Mouse (Mus musculus): ENCODE results near the gene Hspa5. TPM values are rescaled to one million over a fixed set of nuclear protein-coding genes. Genes with fewer than 3 reads are reported as not detected.
"Not testable (repeated sequence)": the region's sequence is repeated elsewhere in the genome, so short reads cannot be mapped to it uniquely, and the experiment has no call there.

The Hspa5 gene
- 446 and 623 TPM in 2 replicates for polyA plus RNA-seq (2012; rRNA removed)

DNA sequence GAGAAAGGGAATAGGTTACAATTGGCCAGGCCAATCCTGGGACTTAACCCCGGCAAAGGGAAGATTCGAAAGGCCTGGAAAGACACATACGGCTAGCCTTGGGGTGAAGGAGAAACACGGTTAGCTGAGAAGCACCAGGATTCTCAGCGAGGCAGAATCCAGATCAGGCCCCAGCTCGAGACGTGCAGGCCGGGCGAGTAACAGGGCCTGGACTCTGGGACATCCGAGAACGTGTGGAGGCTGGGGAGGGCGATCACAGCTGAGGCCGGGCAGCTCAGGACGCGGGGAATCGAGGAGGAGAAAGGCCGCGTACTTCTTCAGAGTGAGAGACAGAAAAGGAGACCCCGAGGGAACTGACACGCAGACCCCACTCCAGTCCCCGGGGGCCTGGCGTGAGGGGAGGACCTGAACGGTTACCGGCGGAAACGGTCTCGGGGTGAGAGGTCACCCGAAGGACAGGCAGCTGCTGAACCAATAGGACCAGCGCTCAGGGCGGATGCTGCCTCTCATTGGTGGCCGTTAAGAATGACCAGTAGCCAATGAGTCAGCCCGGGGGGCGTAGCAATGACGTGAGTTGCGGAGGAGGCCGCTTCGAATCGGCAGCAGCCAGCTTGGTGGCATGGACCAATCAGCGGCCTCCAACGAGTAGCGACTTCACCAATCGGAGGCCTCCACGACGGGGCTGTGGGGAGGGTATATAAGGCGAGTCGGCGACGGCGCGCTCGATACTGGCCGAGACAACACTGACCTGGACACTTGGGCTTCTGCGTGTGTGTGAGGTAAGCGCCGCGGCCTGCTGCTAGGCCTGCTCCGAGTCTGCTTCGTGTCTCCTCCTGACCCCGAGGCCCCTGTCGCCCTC, at the start of gene Hspa5:
TSS of gene Hspa5 (plus strand) at position 603 of the 859 bp plus-strand sequence.
- peak; percentile 98 for DNase-seq (ENCODE audit: low read depth, low spot score)
- WGBS: under 1% methylated on average over 60 of the region's 60 CpGs

GRCm38 (mm10) chr2:34725269-34725668, 46.5 kb upstream of the Hspa5 start:
- 95% methylated on average over 5 of the region's 5 CpGs for WGBS
- DNase-seq (ENCODE audit: low read depth, low spot score): no peak

GRCm38 (mm10) chr2:34727045-34727728, 44.6 kb upstream of the Hspa5 start:
- WGBS: 83% methylated on average over 8 of the region's 8 CpGs

DNA sequence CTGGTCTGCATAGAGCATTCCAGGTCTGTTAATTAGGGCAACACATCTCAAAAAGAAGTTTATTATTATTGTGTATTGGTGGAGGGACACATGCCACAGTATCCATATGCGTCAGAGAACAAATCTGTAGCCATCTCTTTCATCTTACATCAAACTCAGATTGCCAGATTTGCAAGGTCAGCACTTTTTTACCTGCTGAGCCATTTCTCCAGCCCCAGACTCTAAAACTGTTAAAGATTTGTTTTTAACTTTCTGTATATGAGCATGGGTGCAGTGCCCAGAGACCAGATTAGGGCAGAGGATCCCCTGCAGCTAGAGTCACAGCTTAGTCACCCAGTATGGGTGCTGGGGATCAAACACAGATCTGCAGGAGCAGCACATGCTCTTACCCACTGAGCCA, 35.1 kb upstream of the Hspa5 start:
- DNase-seq (ENCODE audit: low read depth, low spot score): no peak
- 89% methylated on average over 1 of the region's 1 CpGs for WGBS

More at GRCm38 (mm10) chr2:34727045-34727728, 44.6 kb upstream of the Hspa5 start:
- DNase-seq (ENCODE audit: low read depth, low spot score): no peak

GRCm38 (mm10) chr2:34737911-34738310, 33.9 kb upstream of the Hspa5 start:
- 38% methylated on average over 1 of the region's 1 CpGs for WGBS
- no peak for DNase-seq (ENCODE audit: low read depth, low spot score)

DNA sequence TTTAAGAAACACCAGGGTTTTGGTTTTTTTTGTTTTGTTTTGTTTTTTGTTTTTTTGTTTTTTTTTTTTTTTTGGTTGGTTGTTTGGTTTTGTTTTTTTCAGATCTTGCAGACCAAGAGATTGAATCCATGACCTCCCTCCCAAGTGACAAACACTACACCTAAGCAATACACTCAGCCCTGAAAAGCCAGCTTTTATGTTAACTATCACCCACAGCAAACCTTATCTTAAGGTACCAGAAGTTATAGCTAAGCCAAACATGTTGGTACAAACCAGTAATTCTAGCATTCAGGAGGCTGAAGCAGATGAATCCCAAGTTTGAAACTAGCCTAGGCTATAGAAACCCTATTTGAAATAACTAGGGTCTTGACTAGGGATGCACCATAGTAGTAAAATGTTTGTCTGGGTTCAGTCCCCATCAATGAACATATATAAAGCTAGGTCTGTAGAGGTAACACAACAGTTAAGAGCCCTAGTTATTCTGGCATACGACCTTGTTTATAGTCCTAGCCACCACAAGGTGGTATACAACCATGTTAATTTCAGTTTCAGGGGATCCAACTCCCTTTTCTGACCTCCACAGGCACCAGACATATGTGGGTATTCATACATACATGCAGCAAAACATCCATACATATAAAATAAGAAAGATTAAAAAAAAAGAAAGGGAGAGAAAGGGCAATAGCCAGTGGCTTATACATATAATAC, 31.9 kb upstream of the Hspa5 start:
- WGBS: 36% methylated on average over 1 of the region's 1 CpGs
- no peak for DNase-seq (ENCODE audit: low read depth, low spot score)

- 70% methylated on average over 12 of the region's 12 CpGs for WGBS
- no peak for DNase-seq (ENCODE audit: low read depth, low spot score)
Measured at GRCm38 (mm10) chr2:34741390-34742159, 30.2 kb upstream of the Hspa5 start.

DNA sequence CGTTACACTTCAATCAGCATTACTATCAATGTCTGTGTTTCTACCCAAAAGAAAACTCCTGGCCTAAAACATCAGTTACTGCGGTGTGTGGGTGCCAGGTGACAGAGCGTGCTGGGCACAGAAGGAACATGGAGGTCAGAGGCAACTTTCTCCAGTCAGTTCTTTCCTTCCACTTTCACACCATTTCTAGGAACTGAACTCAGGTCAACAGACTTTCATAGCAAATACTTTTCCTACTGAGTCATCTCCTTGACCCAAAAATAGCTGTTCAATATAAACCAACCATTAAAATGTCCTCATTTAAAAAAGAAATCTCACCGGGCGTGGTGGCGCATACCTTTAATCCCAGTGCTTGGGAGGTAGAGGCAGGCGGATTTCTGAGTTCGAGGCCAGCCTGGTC, 29.1 kb upstream of the Hspa5 start:
- DNase-seq (ENCODE audit: low read depth, low spot score): no peak
- 74% methylated on average over 8 of the region's 8 CpGs for WGBS

GRCm38 (mm10) chr2:34744476-34744875, 27.3 kb upstream of the Hspa5 start:
- 90% methylated on average over 8 of the region's 8 CpGs for WGBS
- DNase-seq (ENCODE audit: low read depth, low spot score): no peak

DNA sequence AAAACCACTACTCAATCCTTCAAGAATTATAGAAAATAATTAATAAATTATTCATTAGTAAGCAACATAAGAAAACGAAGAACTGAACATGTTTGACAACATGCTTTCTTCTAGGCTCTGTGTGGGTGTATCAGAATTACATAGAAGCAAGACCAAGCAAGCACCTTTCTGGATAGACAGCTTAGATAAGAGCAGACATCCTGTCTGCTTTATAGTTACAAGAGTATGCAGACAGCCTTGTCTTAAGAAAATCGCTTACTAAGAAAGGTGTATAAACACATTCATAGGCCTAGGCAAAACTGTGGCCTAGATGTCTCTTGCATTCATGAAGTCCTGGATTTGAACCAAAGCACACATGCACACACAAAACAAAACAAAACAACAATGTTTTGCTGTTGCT, 26.1 kb upstream of the Hspa5 start:
- 86% methylated on average over 2 of the region's 2 CpGs for WGBS
- DNase-seq (ENCODE audit: low read depth, low spot score): no peak

DNA sequence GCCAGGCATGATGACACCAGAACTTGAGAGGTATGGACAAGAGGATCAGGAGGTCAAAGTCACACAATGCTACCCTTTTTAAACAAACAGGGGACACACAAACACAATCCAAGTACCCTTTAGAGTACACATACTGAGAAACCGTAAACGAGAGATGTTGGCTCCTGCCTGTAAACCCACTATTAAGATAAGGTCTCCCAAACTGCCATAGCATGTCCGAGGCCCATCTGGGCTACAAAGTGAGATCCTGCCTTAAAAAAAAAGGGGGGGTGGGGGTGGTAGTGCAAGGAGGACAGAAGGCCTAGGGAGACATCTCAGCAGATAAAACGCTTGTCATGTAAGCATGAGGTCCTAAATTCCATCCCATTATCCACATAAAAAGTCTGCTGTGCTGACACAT, 23.3 kb upstream of the Hspa5 start:
- 61% methylated on average over 4 of the region's 4 CpGs for WGBS
- no peak for DNase-seq (ENCODE audit: low read depth, low spot score)

GRCm38 (mm10) chr2:34750245-34750644, 21.5 kb upstream of the Hspa5 start:
- no peak for DNase-seq (ENCODE audit: low read depth, low spot score)
- 65% methylated on average over 2 of the region's 2 CpGs for WGBS

DNA sequence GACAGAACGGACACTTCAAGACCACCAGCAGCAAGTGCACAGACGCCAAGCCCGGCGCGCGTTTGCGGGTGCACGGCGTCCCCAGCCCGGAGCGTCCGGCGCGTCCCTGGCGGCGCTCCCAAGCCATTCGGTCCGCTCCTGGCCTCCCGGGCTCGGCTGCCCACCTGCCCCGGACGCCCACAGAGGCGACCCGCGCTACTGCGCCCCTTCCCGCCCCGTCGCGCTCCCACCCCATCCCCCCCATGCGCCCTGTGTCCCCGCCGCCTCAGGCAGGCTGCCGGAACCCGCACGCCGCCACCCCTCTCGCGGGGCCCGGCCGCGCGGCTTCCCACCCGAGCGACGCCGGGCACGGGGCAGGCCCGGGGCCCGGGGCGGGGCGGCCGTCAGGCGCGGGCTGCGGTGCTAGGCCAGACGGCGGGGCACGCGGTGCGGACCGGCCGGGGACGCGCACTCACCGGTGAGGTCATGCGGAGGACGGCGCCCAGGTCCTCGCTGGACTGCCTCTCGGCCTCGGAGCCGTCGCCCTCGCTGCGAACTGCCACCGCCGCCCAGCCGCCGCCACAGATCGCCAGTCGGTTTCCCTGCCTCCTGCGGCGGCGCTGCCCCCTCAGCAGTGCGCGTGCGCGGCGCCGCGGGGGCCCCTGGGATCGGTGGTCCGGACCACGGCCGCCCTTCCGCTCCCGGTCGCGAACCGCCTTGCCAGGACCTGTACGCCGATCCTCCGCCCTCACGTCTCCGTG, 17.8 kb upstream of the Hspa5 start:
- peak; percentile 58 for DNase-seq (ENCODE audit: low read depth, low spot score)
- under 1% methylated on average over 87 of the region's 106 CpGs for WGBS

- DNase-seq (ENCODE audit: low read depth, low spot score): no peak
- 1% methylated on average over 14 of the region's 14 CpGs for whole genome bisulfite sequencing
Measured at GRCm38 (mm10) chr2:34754551-34755358, 17.0 kb upstream of the Hspa5 start, which contains the start of gene Gapvd1. Gene Gapvd1, minus strand, starts transcription at chr2:34755232.

- no peak for DNase-seq (ENCODE audit: low read depth, low spot score)
- 79% methylated on average over 1 of the region's 1 CpGs for WGBS
Measured at GRCm38 (mm10) chr2:34757341-34757740, 14.4 kb upstream of the Hspa5 start.

DNA sequence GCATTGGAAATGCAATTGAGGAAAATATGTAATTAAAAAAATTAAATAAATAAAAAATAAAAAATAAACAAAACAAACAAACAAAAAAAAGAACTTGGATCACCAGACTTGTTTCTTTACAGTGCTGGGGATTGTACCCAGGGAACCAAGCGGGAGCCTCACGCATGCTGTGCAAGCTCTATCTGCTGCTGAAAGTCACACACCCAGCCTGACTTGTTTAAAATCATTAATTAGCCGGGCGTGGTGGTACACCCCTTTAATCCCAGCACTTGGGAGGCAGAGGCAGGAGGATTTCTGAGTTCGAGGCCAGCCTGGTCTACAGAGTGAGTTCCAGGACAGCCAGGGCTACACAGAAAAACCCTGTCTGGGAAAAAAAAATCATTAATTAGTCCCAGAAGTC, 10.5 kb upstream of the Hspa5 start:
- 94% methylated on average over 5 of the region's 5 CpGs for WGBS
- DNase-seq (ENCODE audit: low read depth, low spot score): not testable (repeated sequence)

DNA sequence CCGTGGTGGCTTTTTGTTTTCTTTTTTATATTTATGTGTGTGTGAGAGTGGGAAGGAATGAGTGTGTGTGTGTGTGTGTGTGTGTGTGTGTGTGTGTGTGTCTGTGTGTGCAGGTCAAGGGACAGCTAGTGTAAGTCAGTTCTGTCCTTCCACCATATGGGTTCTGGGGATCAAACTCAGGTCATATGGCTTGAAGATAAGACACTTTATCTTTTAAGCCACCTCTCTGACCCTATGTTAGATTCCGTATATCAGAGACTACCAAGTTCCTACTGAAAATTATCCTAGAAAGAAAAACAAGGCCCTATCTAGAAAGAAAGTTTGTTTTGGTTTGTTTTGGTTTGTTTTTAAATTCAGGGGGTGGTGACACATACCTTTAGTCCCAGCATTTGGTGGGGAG, 9.6 kb upstream of the Hspa5 start:
- 87% methylated on average over 2 of the region's 2 CpGs for WGBS
- no peak for DNase-seq (ENCODE audit: low read depth, low spot score)

- WGBS: 63% methylated on average over 2 of the region's 2 CpGs
- DNase-seq (ENCODE audit: low read depth, low spot score): no peak
Measured at GRCm38 (mm10) chr2:34762872-34763271, 8.9 kb upstream of the Hspa5 start.

Data from large intestine, adult 2 months (tissue).